Mouse (Mus musculus): Measurements from ENCODE around the gene Slc25a30.

The Slc25a30 gene

GRCm38 (mm10) chr14:75747960-75748359, 38.9 kb downstream of the Slc25a30 start:
- DNase-seq (ENCODE audit: low spot score in 2 of 2) = no peak

- no peak for DNase-seq (ENCODE audit: low spot score in 2 of 2)
Measured at GRCm38 (mm10) chr14:75741904-75742303, 44.9 kb downstream of the Slc25a30 start.

GRCm38 (mm10) chr14:75735597-75735996, 51.2 kb downstream of the Slc25a30 start:
- no peak for DNase-seq (ENCODE audit: low spot score in 2 of 2)

GRCm38 (mm10) chr14:75732631-75733030, 54.2 kb downstream of the Slc25a30 start:
- DNase-seq (ENCODE audit: low spot score in 2 of 2) = no peak

- no peak for DNase-seq (ENCODE audit: low spot score in 2 of 2)
Measured at GRCm38 (mm10) chr14:75731361-75731760, 55.5 kb downstream of the Slc25a30 start.

GRCm38 (mm10) chr14:75728111-75728510, 58.7 kb downstream of the Slc25a30 start:
- no peak for DNase-seq (ENCODE audit: low spot score in 2 of 2)

GRCm38 (mm10) chr14:75727046-75727445, 59.8 kb downstream of the Slc25a30 start:
- no peak for DNase-seq (ENCODE audit: low spot score in 2 of 2)

- no peak for DNase-seq (ENCODE audit: low spot score in 2 of 2)
Measured at GRCm38 (mm10) chr14:75722816-75723215, 64.0 kb downstream of the Slc25a30 start.

GRCm38 (mm10) chr14:75721977-75722563, 64.8 kb downstream of the Slc25a30 start:
- DNase-seq (ENCODE audit: low spot score in 2 of 2) = peak in 1 of 2 experiments; percentile 69

GRCm38 (mm10) chr14:75720121-75720520, 66.7 kb downstream of the Slc25a30 start:
- no peak for DNase-seq (ENCODE audit: low spot score in 2 of 2)

GRCm38 (mm10) chr14:75716410-75716809, 70.4 kb downstream of the Slc25a30 start:
- DNase-seq (ENCODE audit: low spot score in 2 of 2) = no peak

GRCm38 (mm10) chr14:75713661-75714060, 73.2 kb downstream of the Slc25a30 start:
- no peak for DNase-seq (ENCODE audit: low spot score in 2 of 2)

GRCm38 (mm10) chr14:75712687-75713086, 74.2 kb downstream of the Slc25a30 start:
- DNase-seq (ENCODE audit: low spot score in 2 of 2) = peak in 1 of 2 experiments; percentile 15

GRCm38 (mm10) chr14:75711731-75712130, 75.1 kb downstream of the Slc25a30 start:
- no peak for DNase-seq (ENCODE audit: low spot score in 2 of 2)

All from frontal cortex, postnatal 36 days (tissue).